In genomic region chr3:107550409-107551049, GRCm38 (mm10) we compare ENCODE assay signal across 9 mouse cellular contexts. TPM values are rescaled to one million over a fixed set of nuclear protein-coding genes. Genes with fewer than 3 reads are reported as not detected.
DNase-seq lines count a peak whose midpoint lies in the region; ATAC-seq and TF ChIP-seq lines count a peak whose summit lies in the region.
"Had no signal": no experiment of that assay in that cellular context is flagged by ENCODE, and none has a peak within 500 bp of the region (broad histone marks: within the 10 kb centered on the region; RNA-seq: fewer than 3 reads in every experiment).

No protein-coding gene starts in this region.

- intact Hi-C loops in gastrocnemius, postnatal 14 days (cut with DNase I; ENCODE audit: low total_unique reads): no loop called here

- H3K27me3 ChIP-seq in neural tube, embryonic 15.5 days (replicated peaks): peaks cover 11% of the 10 kb centered on the region
- no peaks in the 10 kb centered on the region for H3K27me3 ChIP-seq in liver, adult 2 months (ENCODE audit: control insufficient read depth, insufficient read depth, low read length)

- no peak overlapping the region for H3K4me3 ChIP-seq in neural tube, embryonic 15.5 days (replicated peaks)
- H3K4me3 ChIP-seq in liver, adult 2 months (ENCODE audit: insufficient read depth, low read depth, low read length): no peak overlapping the region

- H3K9me3 ChIP-seq in neural tube, embryonic 15.5 days (replicated peaks): no peaks in the 10 kb centered on the region

- no peak overlapping the region for H3K27ac ChIP-seq in neural tube, embryonic 15.5 days (replicated peaks)
- no peak overlapping the region for H3K27ac ChIP-seq in liver, adult 2 months (replicated peaks; ENCODE audit: insufficient read depth, low read depth, low read length)

- H3K4me1 ChIP-seq in neural tube, embryonic 15.5 days: peaks cover 37% of the 10 kb centered on the region
- no peaks in the 10 kb centered on the region for H3K4me1 ChIP-seq in liver, adult 2 months (ENCODE audit: control insufficient read depth, insufficient read depth, low read length)

- no peak for TF ChIP-seq POLR2A in liver, adult 2 months (IDR thresholded peaks at IDR 0.05; ENCODE audit: extremely low read depth, insufficient read depth, low read length)

- TF ChIP-seq CTCF in liver, adult 2 months (IDR thresholded peaks at IDR 0.05; ENCODE audit: low read depth, low read length): peak; percentile 78

- DNase-seq in neural tube, embryonic 10.5 days (ENCODE audit: extremely low spot score, low spot score): peak; percentile 68
- DNase-seq in WW6 (ENCODE audit: low read depth, low spot score): peak; percentile 16
- peak; percentile 94 for DNase-seq in cerebellum, postnatal 10 days
- peak; percentile 59 for DNase-seq in gastrocnemius, postnatal 14 days
- peak; percentile 22 for DNase-seq in liver, adult 2 months (ENCODE audit: extremely low read depth, low read depth, low spot score)
- DNase-seq in retina, postnatal 7 days (ENCODE audit: low read depth, low spot score): peak; percentile 51

- H3K79me2 ChIP-seq in liver, adult 2 months (ENCODE audit: control insufficient read depth, insufficient read depth, low read length): no peaks in the 10 kb centered on the region

- H3K36me3 ChIP-seq in neural tube, embryonic 15.5 days: no peaks in the 10 kb centered on the region
- no peaks in the 10 kb centered on the region for H3K36me3 ChIP-seq in liver, adult 2 months (ENCODE audit: control insufficient read depth, insufficient read depth, low read length)

- ATAC-seq in neural tube, embryonic 15.5 days (ENCODE audit: low FRiP score): no peak

- H3K9ac ChIP-seq in neural tube, embryonic 15.5 days (replicated peaks): no peak overlapping the region
- H3K9ac ChIP-seq in liver, adult 2 months (ENCODE audit: low read depth, low read length): no peak overlapping the region

- H3K4me2 ChIP-seq in neural tube, embryonic 15.5 days: no peak overlapping the region

- 72% methylated on average over 17 of the region's 17 CpGs for WGBS in neural tube, embryonic 15.5 days
- 71% methylated on average over 17 of the region's 17 CpGs for WGBS in liver, adult 2 months

RNA-seq across cellular contexts. Expression of gene Ubl4b, which starts 4.3 kb away (rescaled TPM):
- not detected in 2 replicates for polyA plus RNA-seq in neural tube, embryonic 15.5 days (2015; fragmentation: Nextera tagmentation; extraction: Ambion mirVana)
- total RNA-seq in gastrocnemius, postnatal 14 days (2021): not detected
- total RNA-seq in liver, adult 2 months (2014; rRNA removed): not detected in 2 replicates
- polyA plus RNA-seq in liver, adult 2 months (2012; rRNA removed): not detected in 2 replicates
- polyA plus RNA-seq: heart, embryonic 14.5 days; neural tube, embryonic 14.5 days had no signal

RNA-seq across cellular contexts. Expression of gene Slc6a17, which starts 32.7 kb away (rescaled TPM):
- 13.9 and 16.9 TPM in 2 replicates for polyA plus RNA-seq in neural tube, embryonic 15.5 days (2015; fragmentation: Nextera tagmentation; extraction: Ambion mirVana)
- under 1 TPM; 0.55 to 0.60 TPM for total RNA-seq in gastrocnemius, postnatal 14 days (2021)
- 0.07 TPM in 1 of 2 replicates, not detected in the other for total RNA-seq in liver, adult 2 months (2014; rRNA removed)
- polyA plus RNA-seq in liver, adult 2 months (2012; rRNA removed): 0.02 TPM in 1 of 2 replicates, not detected in the other

RNA-seq across cellular contexts. Expression of gene Alx3, which starts 44.3 kb away (rescaled TPM):
- 0.09 TPM in 1 of 2 replicates, not detected in the other for polyA plus RNA-seq in neural tube, embryonic 15.5 days (2015; fragmentation: Nextera tagmentation; extraction: Ambion mirVana)
- not detected for total RNA-seq in gastrocnemius, postnatal 14 days (2021)
- total RNA-seq in liver, adult 2 months (2014; rRNA removed): not detected in 2 replicates
- not detected in 2 replicates for polyA plus RNA-seq in liver, adult 2 months (2012; rRNA removed)
- polyA plus RNA-seq: heart, embryonic 14.5 days; neural tube, embryonic 14.5 days had no signal

Comparison
In these comparisons a context has a peak if more than half of its experiments do, and no peak if none do; other contexts are left out.
1. DNase-seq: peak in every context shown above with its lines; median percentile 94 in cerebellum, postnatal 10 days; 68 in neural tube, embryonic 10.5 days; 59 in gastrocnemius, postnatal 14 days; 51 in retina, postnatal 7 days; 22 in liver, adult 2 months; 16 in WW6.